Mouse (Mus musculus) myocyte (in vitro differentiated cells): ENCODE measurements around the gene Lce3a.

ENCODE experiments used
- E2F4 ChIP-seq: IDR thresholded peaks from one replicate; pipeline ENCODE4 v1.6.1; 2011; ENCODE audit warnings: mild to moderate bottlenecking, control low read depth, moderate library complexity; ENCODE audit not compliant: insufficient read depth
- MAX ChIP-seq: IDR thresholded peaks from one replicate; pipeline ENCODE4 v1.6.1; 2011; ENCODE audit warnings: low read depth, mild to moderate bottlenecking, control low read depth
- MYOD1 ChIP-seq, 3 experiments: IDR thresholded peaks; one replicate each; pipeline ENCODE4 v1.6.1; 2011; ENCODE audit warnings: control low read depth in 2 of 3, low read depth in 2 of 3, mild to moderate bottlenecking in 2 of 3, moderate library complexity in 1 of 3; ENCODE audit not compliant: insufficient read length in 2 of 3, control insufficient read depth in 1 of 3
- MYOG ChIP-seq, 3 experiments: IDR thresholded peaks; one replicate each; pipeline ENCODE4 v1.6.1; 2011; ENCODE audit warnings: control low read depth in 2 of 3, low read depth in 2 of 3, mild to moderate bottlenecking in 2 of 3; ENCODE audit not compliant: insufficient read length in 2 of 3, control insufficient read depth in 1 of 3, insufficient read depth in 1 of 3
- POLR2A ChIP-seq: IDR thresholded peaks from one replicate; pipeline ENCODE4 v1.6.1; 2011; ENCODE audit warnings: low read depth, mild to moderate bottlenecking, control low read depth, moderate library complexity; ENCODE audit not compliant: insufficient read length
- POLR2AphosphoS2 ChIP-seq: IDR thresholded peaks from one replicate; pipeline ENCODE4 v1.6.1; 2011; ENCODE audit warnings: low read depth, control low read depth; ENCODE audit not compliant: insufficient read length
- REST ChIP-seq: IDR thresholded peaks from one replicate; pipeline ENCODE4 v1.6.1; 2011; ENCODE audit warnings: mild to moderate bottlenecking, control low read depth, moderate library complexity; ENCODE audit not compliant: insufficient read depth, insufficient read length
- TCF12 ChIP-seq: IDR thresholded peaks from one replicate; pipeline ENCODE4 v1.6.1; 2011; ENCODE audit warnings: mild to moderate bottlenecking, control low read depth; ENCODE audit not compliant: poor library complexity, insufficient read depth, severe bottlenecking
- USF1 ChIP-seq: IDR thresholded peaks from one replicate; pipeline ENCODE4 v1.6.1; 2011; ENCODE audit warnings: low read depth, mild to moderate bottlenecking, control low read depth, moderate library complexity

GRCm38 (mm10) chr3:92894063-92894462, 32.0 kb downstream of the Lce3a start:
- TF ChIP-seq POLR2A (no peak), REST (no peak), USF1 (no peak), MYOD1 (IDR thresholded peaks at IDR 0.05; ENCODE audit: control insufficient read depth in 1 of 3, insufficient read length in 2 of 3, low read depth in 2 of 3) (no peak), POLR2AphosphoS2 (no peak), E2F4 (no peak), TCF12 (no peak), MAX (no peak), MYOG (IDR thresholded peaks at IDR 0.05; ENCODE audit: control insufficient read depth in 1 of 3, insufficient read depth in 1 of 3, insufficient read length in 2 of 3, low read depth in 2 of 3) (no peak)
